Mouse (Mus musculus) liver, postnatal 0 days (tissue): Measurements from ENCODE around the gene Trim28.

Source experiments
- CTCF ChIP-seq: sonication (generic); IDR thresholded peaks from 2 replicates; pipeline ENCODE4 v1.5.1; 2016; ENCODE audit warnings: antibody characterized with exemption, low read depth
- EP300 ChIP-seq: IDR thresholded peaks from 2 replicates; pipeline ENCODE4 v1.6.1; 2016; ENCODE audit warnings: antibody characterized with exemption, low read depth, mild to moderate bottlenecking

DNA sequence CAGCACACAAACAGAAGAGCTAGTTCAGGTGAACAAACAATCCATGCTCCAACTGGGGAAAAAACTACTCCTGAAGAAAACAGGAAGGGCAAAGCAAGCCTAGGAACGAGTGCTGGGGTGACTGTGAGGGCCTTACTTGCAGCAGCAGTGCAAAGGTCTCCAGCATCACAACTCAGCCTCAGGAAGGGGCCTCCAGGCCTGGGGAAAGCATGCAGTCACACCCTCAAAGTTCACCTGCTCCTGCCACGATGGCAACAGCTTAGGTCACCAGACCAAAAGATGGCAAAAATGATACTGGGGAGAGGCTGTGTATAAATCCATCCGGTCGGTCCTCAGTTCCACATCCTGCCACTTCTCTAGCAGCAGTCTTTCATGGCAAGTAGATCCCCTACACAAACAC is 40.0 kb upstream of the Trim28 start:
- TF ChIP-seq EP300 (no peak), CTCF (no peak)
